Mouse (Mus musculus) left cerebral cortex, adult 11 months (tissue): ENCODE results near the gene Abca1.

Experiments
- DNase-seq: peaks from one replicate; pipeline ENCODE4 v3.0.0; 2022; ENCODE audit warnings: low spot score

The Abca1 gene

DNA sequence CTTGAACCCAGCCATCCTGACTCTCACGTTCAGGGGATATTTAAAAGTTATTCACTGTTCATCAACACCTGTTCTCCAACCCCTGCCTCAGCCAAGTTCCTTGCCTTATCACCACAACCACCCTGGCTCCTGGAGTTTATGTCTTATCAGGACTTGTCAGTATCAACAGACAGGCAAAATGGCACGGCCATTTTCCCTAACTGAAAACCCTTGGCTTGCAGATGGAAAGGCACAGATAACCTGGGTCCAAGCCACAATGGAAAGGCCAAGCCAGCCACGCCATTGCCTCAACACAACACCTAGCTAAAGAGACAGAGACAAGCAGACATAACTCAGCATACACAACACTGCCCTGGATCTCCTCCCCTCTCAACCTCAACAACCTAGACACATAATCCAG, 38.6 kb downstream of the Abca1 start:
- DNase-seq: no peak

- no peak for DNase-seq
These were observed 39.5 kb downstream of the Abca1 start for GRCm38 (mm10) chr4:53120038-53120685.

DNA sequence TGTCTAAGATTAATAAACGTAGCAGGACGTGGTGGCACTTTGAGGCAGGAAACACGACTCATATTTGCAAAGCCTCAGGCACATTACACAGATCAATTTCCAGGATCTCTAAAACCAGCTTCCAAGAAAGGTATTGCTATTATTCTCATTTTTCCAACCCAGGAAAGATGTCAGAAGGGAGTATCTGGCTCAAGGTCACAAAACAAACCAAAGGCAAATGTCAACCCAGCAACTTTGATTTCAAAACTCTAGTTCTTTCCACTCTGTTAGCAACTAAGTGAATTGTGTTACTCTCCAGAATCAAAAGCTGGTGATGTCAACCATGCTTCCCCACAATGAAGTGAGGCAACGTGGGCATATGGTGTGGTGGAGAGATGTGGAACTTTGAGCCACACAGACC, 41.1 kb downstream of the Abca1 start:
- DNase-seq: no peak

GRCm38 (mm10) chr4:53117610-53118009, 42.1 kb downstream of the Abca1 start:
- no peak for DNase-seq

- no peak for DNase-seq
These were observed 42.6 kb downstream of the Abca1 start for GRCm38 (mm10) chr4:53117076-53117475.

- peak; percentile 38 for DNase-seq
These were observed 43.8 kb downstream of the Abca1 start for GRCm38 (mm10) chr4:53115866-53116265.

DNA sequence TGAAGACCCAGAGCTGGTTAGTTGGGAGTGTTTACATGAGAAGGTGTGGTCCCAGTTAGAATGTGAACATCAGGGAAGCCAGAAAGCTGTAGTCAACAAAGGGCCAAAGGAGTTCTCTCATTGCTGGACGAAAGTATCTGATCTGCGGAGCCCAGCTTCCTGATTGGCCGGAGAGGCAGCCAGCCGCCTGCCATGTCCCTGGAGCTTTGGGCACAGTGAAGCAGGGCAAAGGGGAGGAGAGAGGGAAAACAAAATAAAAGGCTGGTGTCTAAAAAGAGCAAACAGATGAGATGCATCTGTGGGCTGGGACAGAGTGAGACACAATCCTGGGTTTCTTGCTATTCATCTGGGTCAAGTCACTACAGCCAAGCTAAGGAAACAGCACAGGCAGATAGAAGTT, 44.3 kb downstream of the Abca1 start:
- DNase-seq: no peak

GRCm38 (mm10) chr4:53111919-53112355, 47.8 kb downstream of the Abca1 start:
- DNase-seq: no peak

- DNase-seq: no peak
These were observed 49.3 kb downstream of the Abca1 start for GRCm38 (mm10) chr4:53110356-53110755.

- DNase-seq: no peak
These were observed 50.2 kb downstream of the Abca1 start for GRCm38 (mm10) chr4:53109381-53109928.

GRCm38 (mm10) chr4:53108194-53108593, 51.5 kb downstream of the Abca1 start:
- no peak for DNase-seq

DNA sequence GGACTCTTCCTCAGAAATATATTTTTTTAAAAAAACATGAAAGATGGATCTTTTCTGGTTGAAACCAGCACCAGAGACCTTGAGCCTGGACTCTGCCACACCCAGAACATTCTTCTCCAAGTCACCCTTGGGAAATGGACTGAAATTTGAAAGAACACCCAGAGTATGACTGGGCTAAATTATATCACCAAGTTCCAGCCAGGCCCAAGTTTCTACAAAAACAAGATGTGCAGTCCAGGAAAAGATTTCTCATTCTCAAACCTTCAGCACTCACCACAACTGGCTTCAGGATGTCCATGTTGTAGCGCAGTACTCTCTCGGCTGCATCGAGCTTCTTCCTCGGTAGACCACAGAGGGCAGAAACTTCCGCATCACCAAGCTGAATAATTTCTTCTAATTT, 53.0 kb downstream of the Abca1 start:
- no peak for DNase-seq

DNA sequence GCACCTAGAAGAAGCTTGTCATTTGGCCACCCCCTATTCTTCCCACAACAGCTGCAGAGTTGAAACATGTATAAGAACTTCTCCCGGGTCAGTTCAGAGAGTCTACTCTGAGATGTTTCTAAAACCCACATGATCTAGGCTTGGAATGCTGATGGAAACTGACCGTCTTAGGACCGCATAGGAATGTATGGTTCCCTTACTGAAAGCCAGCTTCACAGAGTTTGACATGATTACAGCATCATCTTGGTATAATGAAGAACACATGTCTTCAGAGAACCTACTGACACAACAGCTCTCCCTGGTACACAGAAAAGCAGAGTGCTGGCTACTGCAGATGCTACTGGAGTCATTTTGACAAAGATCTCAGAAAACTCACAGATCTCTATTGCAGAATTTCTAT, 53.6 kb downstream of the Abca1 start:
- DNase-seq: no peak

- DNase-seq: no peak
These were observed 55.1 kb downstream of the Abca1 start for GRCm38 (mm10) chr4:53104634-53105033.

- no peak for DNase-seq
These were observed 57.2 kb downstream of the Abca1 start for GRCm38 (mm10) chr4:53102529-53102928.

DNA sequence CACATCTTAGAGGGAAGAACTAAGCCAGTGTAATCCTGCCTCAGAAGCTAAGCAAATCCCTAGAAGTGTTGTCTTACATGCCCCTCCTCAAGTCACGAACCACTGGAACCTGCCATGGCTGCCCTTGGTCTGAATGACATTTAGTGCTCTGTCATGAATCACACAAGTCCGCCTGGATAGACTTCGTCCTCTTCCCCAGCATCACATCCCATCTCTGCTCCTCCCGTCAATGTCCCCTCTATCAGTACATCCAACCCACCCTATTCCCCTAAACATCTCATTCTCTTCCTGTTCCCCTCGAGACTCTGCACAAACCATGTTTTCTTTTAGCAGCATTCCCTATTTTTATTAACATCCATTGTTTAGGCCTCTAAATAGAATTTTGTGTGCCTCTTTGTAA, 58.4 kb downstream of the Abca1 start:
- DNase-seq: no peak

DNA sequence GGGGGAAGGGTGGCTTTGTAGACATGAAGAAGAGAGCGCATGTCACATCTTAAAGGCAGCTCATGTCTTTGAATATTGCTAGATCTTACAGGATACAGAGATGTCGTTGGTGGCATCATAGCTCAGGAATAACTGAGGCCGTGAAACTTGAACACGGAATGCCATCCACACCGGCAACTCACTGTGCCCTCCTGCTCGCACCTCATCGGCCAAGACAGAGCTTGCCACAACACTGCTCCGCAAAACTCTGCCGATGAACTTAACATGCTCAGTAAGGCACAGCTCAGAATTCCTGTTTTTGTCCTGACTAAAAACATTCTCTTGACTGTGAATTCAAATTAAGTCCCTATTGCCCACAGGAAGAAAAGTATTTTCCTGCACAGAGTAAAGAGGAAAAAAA, 59.2 kb downstream of the Abca1 start:
- DNase-seq: no peak

DNA sequence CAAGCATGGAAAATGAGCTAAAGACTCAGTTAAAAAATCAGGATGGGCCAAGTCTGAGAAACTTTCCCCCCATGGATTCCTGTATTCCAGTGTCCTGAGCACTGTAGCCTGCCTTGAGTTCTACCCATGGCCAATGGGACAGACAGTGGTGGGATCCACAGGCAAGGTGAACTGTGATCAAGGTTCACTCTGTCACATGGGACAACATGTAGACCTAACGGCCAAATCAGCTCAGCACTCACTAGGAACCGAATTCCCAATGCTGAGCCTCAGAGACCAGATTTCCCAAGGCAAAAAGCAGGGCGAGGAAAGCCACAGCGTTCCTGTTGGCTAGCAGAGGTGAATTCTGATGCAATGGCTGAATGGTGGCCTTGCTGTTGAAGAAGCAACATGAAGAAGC, 64.8 kb downstream of the Abca1 start:
- DNase-seq: no peak

DNA sequence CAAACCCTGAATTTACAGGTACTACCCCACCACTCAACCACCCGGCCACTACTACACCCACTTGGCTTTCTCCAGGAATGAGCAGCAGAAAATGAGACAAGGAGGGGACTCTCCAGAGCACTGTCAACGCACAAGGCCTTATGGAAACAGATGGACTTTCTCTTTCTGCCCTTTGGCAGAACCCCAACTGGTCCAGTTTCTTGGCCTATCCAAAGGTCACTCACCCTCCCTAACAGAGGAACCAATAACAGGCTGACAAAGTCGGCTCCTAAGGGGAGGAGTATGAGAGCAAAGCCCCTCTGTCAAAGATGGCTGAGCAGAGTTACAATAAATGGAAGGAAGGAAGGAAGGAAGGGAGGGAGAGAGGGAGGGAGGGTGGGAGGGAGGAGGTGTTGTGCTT, 65.4 kb downstream of the Abca1 start:
- DNase-seq: no peak

DNA sequence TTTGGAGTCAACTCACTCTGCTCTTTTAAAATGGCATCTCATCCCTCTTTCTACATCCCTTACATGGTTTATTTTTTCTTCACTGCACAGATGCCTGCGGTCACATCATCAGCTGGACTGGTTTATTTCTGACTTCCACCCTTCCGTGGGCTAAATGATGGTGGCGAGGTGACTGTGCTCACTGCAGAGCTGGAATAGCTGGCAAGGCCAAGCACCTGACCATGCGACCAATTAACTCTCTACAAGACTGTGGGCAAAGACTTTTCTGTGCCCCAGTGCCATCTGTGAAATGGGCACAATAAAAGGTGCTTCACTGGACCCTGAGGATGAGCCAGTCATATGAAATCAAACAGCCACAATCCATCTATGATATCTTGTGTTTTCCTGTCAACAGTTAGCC, 66.1 kb downstream of the Abca1 start:
- DNase-seq: no peak

- no peak for DNase-seq
These were observed 70.1 kb downstream of the Abca1 start for GRCm38 (mm10) chr4:53089641-53090040.

GRCm38 (mm10) chr4:53088999-53089398, 70.7 kb downstream of the Abca1 start:
- DNase-seq: no peak

DNA sequence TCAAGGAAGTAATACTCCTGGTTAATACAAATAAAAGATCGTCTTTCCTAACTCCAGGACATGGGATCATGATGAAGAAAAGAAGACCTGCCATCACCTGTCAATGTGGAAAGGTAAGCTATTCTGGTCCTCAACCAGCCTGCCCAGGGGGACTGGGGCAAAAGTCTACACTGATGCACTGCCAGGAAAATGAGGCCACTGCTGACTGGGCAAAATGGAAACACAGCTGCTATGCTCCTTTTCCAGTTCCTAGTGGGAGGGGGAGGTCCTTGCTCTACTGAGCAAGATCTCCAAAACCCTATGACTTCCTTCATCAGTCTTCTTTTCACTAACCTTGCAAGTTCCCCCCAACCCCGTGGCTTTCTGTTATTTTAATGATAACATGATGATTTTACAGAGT, 73.1 kb downstream of the Abca1 start:
- no peak for DNase-seq

GRCm38 (mm10) chr4:53085634-53086033, 74.1 kb downstream of the Abca1 start:
- no peak for DNase-seq
